Mouse (Mus musculus) embryo, embryonic 11.5 days (tissue): ENCODE results near the gene Bst1.

Experiments
- DNase-seq: peaks from one replicate; pipeline ENCODE4 v3.0.0-alpha.2; 2012; ENCODE audit warnings: low read depth, low spot score

Bst1 gene

GRCm38 (mm10) chr5:43810427-43811062, 8.1 kb upstream of the Bst1 start:
- DNase-seq, result no peak

- DNase-seq, result no peak
These were observed 4.1 kb upstream of the Bst1 start for GRCm38 (mm10) chr5:43814536-43814935.

- no peak for DNase-seq
These were observed 2.9 kb upstream of the Bst1 start for GRCm38 (mm10) chr5:43815769-43816168.

- no peak for DNase-seq
These were observed 2.1 kb downstream of the Bst1 start for GRCm38 (mm10) chr5:43820785-43821184.

GRCm38 (mm10) chr5:43821538-43821937, 2.9 kb downstream of the Bst1 start, which contains the start of gene Fbxl5:
Gene Fbxl5, minus strand, starts transcription at chr5:43821638.
- no peak for DNase-seq

- DNase-seq, result no peak
These were observed 3.5 kb downstream of the Bst1 start for GRCm38 (mm10) chr5:43822199-43822598.

GRCm38 (mm10) chr5:43822824-43823223, 4.1 kb downstream of the Bst1 start:
- no peak for DNase-seq

- DNase-seq, result no peak
These were observed 5.9 kb downstream of the Bst1 start for GRCm38 (mm10) chr5:43824580-43824979.

- DNase-seq, result no peak
These were observed 8.2 kb downstream of the Bst1 start for GRCm38 (mm10) chr5:43826883-43827282.

GRCm38 (mm10) chr5:43827366-43827765, 8.7 kb downstream of the Bst1 start:
- no peak for DNase-seq

- no peak for DNase-seq
These were observed 17.9 kb downstream of the Bst1 start for GRCm38 (mm10) chr5:43836590-43836989.

- peak; percentile 39 for DNase-seq
These were observed 18.7 kb downstream of the Bst1 start for GRCm38 (mm10) chr5:43837372-43837771.

- DNase-seq, result peak; percentile 48
These were observed 22.7 kb downstream of the Bst1 start for GRCm38 (mm10) chr5:43841144-43842010.

- DNase-seq, result no peak
These were observed 23.3 kb downstream of the Bst1 start for GRCm38 (mm10) chr5:43842011-43842285.

- DNase-seq, result no peak
These were observed 24.0 kb downstream of the Bst1 start for GRCm38 (mm10) chr5:43842576-43843155.

GRCm38 (mm10) chr5:43845083-43845482, 26.4 kb downstream of the Bst1 start:
- no peak for DNase-seq

GRCm38 (mm10) chr5:43845646-43846045, 27.0 kb downstream of the Bst1 start:
- no peak for DNase-seq

GRCm38 (mm10) chr5:43846227-43846626, 27.5 kb downstream of the Bst1 start:
- no peak for DNase-seq

GRCm38 (mm10) chr5:43847555-43847954, 28.9 kb downstream of the Bst1 start:
- no peak for DNase-seq

- no peak for DNase-seq
These were observed 29.6 kb downstream of the Bst1 start for GRCm38 (mm10) chr5:43848275-43848674.

- no peak for DNase-seq
These were observed 34.6 kb downstream of the Bst1 start for GRCm38 (mm10) chr5:43853096-43853867.

- DNase-seq, result no peak
These were observed 35.3 kb downstream of the Bst1 start for GRCm38 (mm10) chr5:43853868-43854488.
